Comparison of ENCODE assay signal across 9 mouse cellular contexts in genomic region chr16:87635841-87636240, GRCm38 (mm10).
A peak's percentile ranks its signal among the peaks of the same experiment; 100 is the strongest.
DNase-seq lines count a peak whose midpoint lies in the region; ATAC-seq and TF ChIP-seq lines count a peak whose summit lies in the region.
"Had no signal": no experiment of that assay in that cellular context is flagged by ENCODE, and none has a peak within 500 bp of the region (broad histone marks: within the 10 kb centered on the region; RNA-seq: fewer than 3 reads in every experiment).

No protein-coding gene starts in this region.

- H3K36me3 ChIP-seq in heart, embryonic 12.5 days: no peaks in the 10 kb centered on the region
- H3K36me3 ChIP-seq in intestine, postnatal 0 days (ENCODE audit: control insufficient read depth, insufficient read depth): no peaks in the 10 kb centered on the region

- H3K4me2 ChIP-seq in heart, embryonic 12.5 days: no peak overlapping the region
- no peak overlapping the region for H3K4me2 ChIP-seq in intestine, postnatal 0 days (replicated peaks; ENCODE audit: low read depth)

- H3K9me3 ChIP-seq in heart, embryonic 12.5 days (replicated peaks): no peaks in the 10 kb centered on the region
- no peaks in the 10 kb centered on the region for H3K9me3 ChIP-seq in intestine, postnatal 0 days (ENCODE audit: control insufficient read depth)

- no peak overlapping the region for H3K4me3 ChIP-seq in heart, embryonic 12.5 days
- no peak overlapping the region for H3K4me3 ChIP-seq in intestine, postnatal 0 days (ENCODE audit: low read depth, low read length)

- peak; percentile 46 to 54 for DNase-seq in heart, adult 18-20 months
- DNase-seq in NIH3T3 (ENCODE audit: low read depth): peak; percentile 82
- peak; percentile 60 for DNase-seq in gastrocnemius, postnatal 14 days
- no peak for DNase-seq in c-Kit-positive CD71-positive TER-119-positive erythroid progenitor cells, embryonic 14.5 days (ENCODE audit: low spot score)
- no peak for DNase-seq in layer of hippocampus, adult 9-10 months (ENCODE audit: low spot score)
- DNase-seq in layer of hippocampus, postnatal 25 days (ENCODE audit: extremely low spot score in 1 of 2, low spot score in 1 of 2): no peak
- DNase-seq: cerebellum, adult 8-10 months had no signal

- intact Hi-C loops in gastrocnemius, postnatal 14 days (cut with DNase I; ENCODE audit: low total_unique reads): no loop called here

- no peaks in the 10 kb centered on the region for H3K4me1 ChIP-seq in heart, embryonic 12.5 days (replicated peaks)
- H3K4me1 ChIP-seq in intestine, postnatal 0 days (replicated peaks; ENCODE audit: control insufficient read depth, insufficient read depth, low read length): 0 out of 2 replicates have a peak, but pooled peaks cover 3% of the 10 kb centered on the region

- no peak overlapping the region for H3K27ac ChIP-seq in heart, embryonic 12.5 days (ENCODE audit: poor library complexity, severe bottlenecking)
- H3K27ac ChIP-seq in intestine, postnatal 0 days (ENCODE audit: low read depth, low read length): no peak overlapping the region

- TF ChIP-seq CTCF in intestine, postnatal 0 days (IDR thresholded peaks at IDR 0.05; ENCODE audit: low read depth): no peak

- H3K9ac ChIP-seq in heart, embryonic 12.5 days: no peak overlapping the region
- no peak overlapping the region for H3K9ac ChIP-seq in intestine, postnatal 0 days (ENCODE audit: low read depth, low read length)

- no peaks in the 10 kb centered on the region for H3K27me3 ChIP-seq in heart, embryonic 12.5 days (replicated peaks)
- no peaks in the 10 kb centered on the region for H3K27me3 ChIP-seq in intestine, postnatal 0 days (replicated peaks; ENCODE audit: control insufficient read depth, insufficient read depth, low read length)

- 39% methylated on average over 4 of the region's 4 CpGs for WGBS in heart, embryonic 12.5 days
- 59% methylated on average over 4 of the region's 4 CpGs for WGBS in intestine, postnatal 0 days

- ATAC-seq in heart, embryonic 12.5 days (ENCODE audit: insufficient number of reproducible peaks, low FRiP score): no peak
- ATAC-seq in intestine, postnatal 0 days: 0 out of 2 replicates have a peak, but pooled peaks have one; percentile 15

Comparison
In these comparisons a context has a peak if more than half of its experiments do, and no peak if none do; other contexts are left out.
1. DNase-seq: peak in heart, adult 18-20 months (2 of 2), NIH3T3 (single experiment) and gastrocnemius, postnatal 14 days (single experiment); none in c-Kit-positive CD71-positive TER-119-positive erythroid progenitor cells, embryonic 14.5 days (single experiment), layer of hippocampus, adult 9-10 months (single experiment) and layer of hippocampus, postnatal 25 days (0 of 2).